Mouse (Mus musculus) liver, embryonic 11.5 days (tissue): ENCODE data around the gene Vwa1. TPM values are rescaled to one million over a fixed set of nuclear protein-coding genes. Genes with fewer than 3 reads are reported as not detected.

Source experiments
- ATAC-seq: fragments of 200-750 bp; cut with Nextera tagmentation; replicated peaks from 2 replicates; pipeline ENCODE4 v1.8.0; 2017; ENCODE audit warnings: moderate number of reproducible peaks, mild to moderate bottlenecking, moderate TSS enrichment, moderate library complexity; ENCODE audit not compliant: low FRiP score
- DNase-seq: peaks from one replicate; pipeline ENCODE4 v3.0.0-alpha.2; 2017; ENCODE audit warnings: low spot score
- H3K27ac ChIP-seq: fragments of 300-500 bp; sonication (generic); 2 replicates; pipeline ENCODE4 v1.5.1; 2014; ENCODE audit warnings: mild to moderate bottlenecking, low read depth, low read length, control low read depth
- H3K27me3 ChIP-seq: fragments of 300-500 bp; sonication (generic); replicated peaks from 2 replicates; pipeline ENCODE4 v1.6.1; 2014; ENCODE audit warnings: low read length, mixed read lengths; ENCODE audit not compliant: control insufficient read depth, insufficient read depth
- H3K36me3 ChIP-seq: fragments of 300-500 bp; sonication (generic); 2 replicates; pipeline ENCODE4 v1.6.1; 2014; ENCODE audit warnings: mild to moderate bottlenecking, low read length, moderate library complexity, mixed read lengths; ENCODE audit not compliant: control insufficient read depth, insufficient read depth
- H3K4me1 ChIP-seq: fragments of 300-500 bp; sonication (generic); replicated peaks from 2 replicates; pipeline ENCODE4 v1.6.1; 2014; ENCODE audit warnings: low read length, mixed read lengths; ENCODE audit not compliant: control insufficient read depth, insufficient read depth
- H3K4me2 ChIP-seq: fragments of 300-500 bp; sonication (generic); 2 replicates; pipeline ENCODE4 v1.6.1; 2014; ENCODE audit warnings: mild to moderate bottlenecking, control low read depth, moderate library complexity
- H3K4me3 ChIP-seq: fragments of 300-500 bp; sonication (generic); 2 replicates; pipeline ENCODE4 v1.5.1; 2014; ENCODE audit warnings: low read depth, low read length, control low read depth
- H3K9ac ChIP-seq: fragments of 300-500 bp; sonication (generic); 2 replicates; pipeline ENCODE4 v1.6.1; 2014; ENCODE audit warnings: low read depth, low read length, control low read depth
- H3K9me3 ChIP-seq: fragments of 300-500 bp; sonication (generic); 2 replicates; pipeline ENCODE4 v1.6.1; 2016; ENCODE audit warnings: low read length, inconsistent platforms, mixed read lengths; ENCODE audit not compliant: control insufficient read depth
- WGBS: fragments of 180-500 bp; shearing (Covaris S2); extraction: QIAGEN DNeasy Blood & Tissue Kit; methylation state at CpG from one replicate; pipeline ENCODE4 v1.1.7; 2014; 5-methylcytosine and 5-hydroxymethylcytosine counted together
- polyA plus RNA-seq: library from polyadenylated mRNA; unstranded; fragments of >200 nt; fragmentation: Nextera tagmentation; extraction: Ambion mirVana; gene quantifications from 2 replicates; pipeline ENCODE4 v1.2.1, GENCODE M21; 2014

Vwa1 gene
- 1.2 and 1.3 TPM in 2 replicates for polyA plus RNA-seq

DNA sequence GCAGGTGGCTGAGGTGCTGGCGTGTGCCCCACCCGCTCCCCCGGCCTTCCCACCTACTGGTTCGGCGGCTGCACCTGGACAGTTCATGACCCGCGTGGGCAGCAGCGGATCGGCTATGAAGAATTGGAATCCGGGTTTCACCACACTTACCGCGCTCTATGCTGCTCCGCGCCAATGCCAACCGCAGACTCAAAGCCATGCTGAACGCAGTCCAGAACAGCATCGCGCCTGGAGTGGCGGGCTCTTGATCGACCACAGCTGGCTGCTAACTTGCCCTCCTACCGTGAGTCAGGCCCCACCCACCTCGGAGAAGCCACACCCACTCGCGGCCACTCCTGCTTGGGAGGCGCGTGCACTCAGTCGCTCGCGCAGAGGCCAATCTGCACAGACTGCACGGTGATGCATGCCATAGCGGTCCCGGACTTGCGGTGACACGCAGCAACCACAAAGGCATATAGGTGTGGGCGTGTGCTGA, at the start of gene Vwa1:
Gene Vwa1, minus strand, starts transcription at position 419 of the 475 bp plus-strand sequence.
- peaks cover 23% of the 10 kb centered on the region for H3K4me1 ChIP-seq
- H3K9ac ChIP-seq: peak within 1 kb of the TSS; percentile 40
- H3K27ac ChIP-seq: no peak within 1 kb of the TSS
- no peaks in the 10 kb centered on the region for H3K36me3 ChIP-seq
- DNase-seq (peak; percentile 85), ATAC-seq (peak; percentile 77)
- no peaks in the 10 kb centered on the region for H3K9me3 ChIP-seq
- 2% methylated on average over 35 of the region's 35 CpGs for WGBS
- peak within 1 kb of the TSS; percentile 78 for H3K4me2 ChIP-seq
- peaks cover 40% of the 10 kb centered on the region for H3K27me3 ChIP-seq
- H3K4me3 ChIP-seq: peak within 1 kb of the TSS; percentile 42

DNA sequence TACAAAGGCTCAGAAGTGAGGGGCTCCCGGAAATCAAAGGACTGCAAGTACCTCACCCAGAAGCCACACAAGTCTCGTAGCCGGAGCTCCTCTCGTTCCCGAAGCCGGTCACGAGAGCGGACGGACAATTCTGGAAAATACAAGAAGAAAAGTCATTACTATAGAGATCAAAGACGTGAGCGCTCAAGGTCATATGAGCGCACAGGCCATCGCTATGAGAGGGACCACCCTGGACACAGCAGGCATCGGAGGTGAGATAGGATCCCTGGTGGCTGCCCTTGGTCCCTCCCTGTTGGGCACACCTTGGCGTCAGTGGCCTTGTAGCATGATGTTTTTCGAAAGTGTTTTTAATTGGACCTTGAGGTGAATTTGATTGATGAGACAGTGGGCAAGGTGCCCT, 48.9 kb upstream of the Vwa1 start:
- no peak for ATAC-seq

DNA sequence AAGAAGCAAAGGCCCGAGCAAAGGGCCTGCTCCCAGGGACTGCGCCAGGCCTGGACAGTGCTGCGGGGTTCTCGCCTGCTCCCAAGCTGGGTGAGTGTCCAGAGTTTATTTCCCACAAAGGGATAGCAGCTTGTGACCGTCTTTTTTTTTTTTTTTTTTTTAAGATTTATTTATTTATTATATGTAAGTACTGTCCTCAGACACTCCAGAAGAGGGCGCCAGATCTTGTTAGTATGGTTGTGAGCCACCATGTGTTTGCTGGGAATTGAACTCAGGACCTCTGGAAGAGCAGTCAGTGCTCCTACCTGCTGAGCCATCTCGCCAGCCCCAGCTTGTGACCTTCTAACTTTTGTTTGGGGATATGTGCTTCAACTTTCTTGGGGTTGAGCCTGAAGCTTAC, 46.5 kb upstream of the Vwa1 start:
- Histone ChIP-seq H3K9ac (no peak overlapping the region), H3K27me3 (no peaks in the 10 kb centered on the region), H3K36me3 (peaks cover 72% of the 10 kb centered on the region), H3K4me3 (no peak overlapping the region), H3K27ac (no peak overlapping the region), H3K9me3 (no peaks in the 10 kb centered on the region), H3K4me2 (no peak overlapping the region), H3K4me1 (no peaks in the 10 kb centered on the region)
- DNase-seq: no peak
- ATAC-seq: no peak
- WGBS: 80% methylated on average over 7 of the region's 7 CpGs

More for the DNA sequence above, 48.9 kb upstream of the Vwa1 start:
- no peak for DNase-seq
- no peaks in the 10 kb centered on the region for H3K27me3 ChIP-seq
- H3K36me3 ChIP-seq: peaks cover 59% of the 10 kb centered on the region
- H3K4me3 ChIP-seq: no peak overlapping the region
- no peak overlapping the region for H3K4me2 ChIP-seq
- no peak overlapping the region for H3K9ac ChIP-seq
- H3K4me1 ChIP-seq: no peaks in the 10 kb centered on the region
- no peak overlapping the region for H3K27ac ChIP-seq
- no peaks in the 10 kb centered on the region for H3K9me3 ChIP-seq
- 96% methylated on average over 16 of the region's 16 CpGs for WGBS

DNA sequence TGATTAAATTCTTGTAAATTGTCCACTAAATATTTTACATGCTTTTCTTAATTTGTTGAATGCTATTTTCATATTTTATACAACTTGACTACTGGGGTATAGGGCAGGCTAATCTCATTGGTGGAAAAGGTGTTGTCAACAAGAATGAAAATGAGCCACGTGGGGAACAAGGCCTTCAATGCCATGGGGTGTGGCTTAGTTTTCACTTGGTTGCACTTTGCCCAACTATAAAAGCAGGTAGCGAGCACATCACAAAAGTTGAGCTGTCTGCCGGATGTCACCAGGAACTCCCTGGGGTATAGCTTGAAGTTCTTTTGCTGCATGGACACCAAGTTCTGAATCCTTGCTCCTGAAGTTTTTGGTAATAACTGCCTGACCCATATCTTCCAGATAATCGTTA, 43.0 kb upstream of the Vwa1 start:
- Histone ChIP-seq H3K27me3 (no peaks in the 10 kb centered on the region), H3K36me3 (peaks cover 60% of the 10 kb centered on the region), H3K9me3 (no peaks in the 10 kb centered on the region), H3K27ac (no peak overlapping the region), H3K9ac (no peak overlapping the region), H3K4me2 (no peak overlapping the region), H3K4me3 (no peak overlapping the region), H3K4me1 (peaks cover 11% of the 10 kb centered on the region; the same call in 1 of the 2 replicates)
- no peak for ATAC-seq
- no peak for DNase-seq
- WGBS: 88% methylated on average over 4 of the region's 4 CpGs

DNA sequence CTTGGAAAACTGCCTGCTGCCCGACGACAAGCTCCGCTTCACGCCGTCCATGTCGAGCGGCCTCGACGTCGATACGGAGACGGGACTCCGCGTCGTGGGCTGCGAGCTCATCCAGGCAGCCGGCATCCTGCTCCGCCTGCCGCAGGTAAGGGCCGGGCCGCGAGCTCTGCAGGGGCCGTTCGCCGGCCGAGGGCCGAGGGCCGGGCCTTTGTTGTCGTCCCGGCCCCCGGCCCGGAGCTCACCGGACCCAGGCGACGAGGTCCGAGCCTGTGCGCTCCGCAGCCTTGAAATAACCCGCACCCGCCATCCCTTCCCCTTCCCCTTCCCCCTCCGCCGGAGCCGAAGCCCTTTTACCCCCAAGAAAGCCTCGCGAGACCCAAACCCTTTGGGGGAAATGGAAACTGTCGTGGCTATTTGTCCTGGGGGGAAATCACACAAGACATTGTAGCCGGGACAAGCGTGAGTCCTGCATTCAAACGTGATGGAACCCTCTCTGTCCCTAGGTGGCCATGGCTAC, 38.2 kb upstream of the Vwa1 start:
- Histone ChIP-seq H3K27me3 (no peaks in the 10 kb centered on the region), H3K9ac (peak overlapping the region; percentile 98), H3K4me1 (peaks cover 18% of the 10 kb centered on the region; the same call in 1 of the 2 replicates), H3K4me3 (peak overlapping the region; percentile 95), H3K4me2 (peak overlapping the region; percentile 78), H3K27ac (peak overlapping the region; percentile 87), H3K36me3 (peaks cover 53% of the 10 kb centered on the region), H3K9me3 (no peaks in the 10 kb centered on the region)
- no peak for DNase-seq
- ATAC-seq: peak; percentile 40
- under 1% methylated on average over 48 of the region's 49 CpGs for WGBS

DNA sequence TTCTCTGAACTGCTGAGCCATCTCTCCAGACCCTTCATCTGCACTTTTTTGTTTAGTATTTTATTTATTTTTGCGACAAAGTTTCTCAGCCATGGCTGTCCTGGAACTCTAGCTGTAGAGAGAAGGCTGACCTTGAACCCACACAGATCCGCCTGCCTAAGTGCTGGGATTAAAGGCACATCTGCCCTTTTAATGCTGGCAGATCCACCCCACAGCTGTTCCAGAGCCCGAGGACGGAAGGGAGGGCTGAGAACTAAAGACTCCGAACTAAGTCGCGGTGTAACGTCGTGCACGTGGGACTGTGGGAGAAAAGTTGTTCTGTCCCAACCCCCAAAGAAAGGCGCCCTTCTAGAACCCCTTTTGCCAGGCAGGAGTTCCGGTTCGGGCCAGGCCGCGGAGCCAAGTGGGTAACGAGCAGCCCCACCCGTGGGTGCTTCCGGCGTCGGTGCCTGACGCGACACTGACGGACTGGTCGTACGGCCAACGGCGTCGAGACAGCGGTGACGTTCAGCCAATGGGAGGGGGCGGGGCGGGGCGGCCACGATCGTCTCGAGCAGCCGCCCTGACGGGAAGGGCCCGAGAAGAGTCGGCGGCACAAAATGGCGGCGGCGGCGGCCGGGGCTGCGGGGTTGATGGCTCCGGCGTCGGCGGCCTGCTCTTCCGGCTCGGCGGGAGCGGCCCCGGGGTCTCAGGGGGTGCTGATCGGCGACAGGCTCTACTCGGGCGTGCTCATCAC, 37.6 kb upstream of the Vwa1 start, which contains the start of gene Ccnl2:
Gene Ccnl2, plus strand, starts transcription at position 561 of the 736 bp plus-strand sequence.
- H3K36me3 ChIP-seq: peaks cover 50% of the 10 kb centered on the region
- H3K4me1 ChIP-seq: peaks cover 18% of the 10 kb centered on the region; the same call in 1 of the 2 replicates
- peak within 1 kb of the TSS; percentile 87 for H3K27ac ChIP-seq
- no peaks in the 10 kb centered on the region for H3K27me3 ChIP-seq
- under 1% methylated on average over 60 of the region's 60 CpGs for WGBS
- DNase-seq: peak; percentile 95
- H3K9ac ChIP-seq: peak within 1 kb of the TSS; percentile 98
- H3K9me3 ChIP-seq: no peaks in the 10 kb centered on the region
- peak; percentile 99 for ATAC-seq
- H3K4me2 ChIP-seq: peak within 1 kb of the TSS; percentile 78
- H3K4me3 ChIP-seq: peak within 1 kb of the TSS; percentile 95

DNA sequence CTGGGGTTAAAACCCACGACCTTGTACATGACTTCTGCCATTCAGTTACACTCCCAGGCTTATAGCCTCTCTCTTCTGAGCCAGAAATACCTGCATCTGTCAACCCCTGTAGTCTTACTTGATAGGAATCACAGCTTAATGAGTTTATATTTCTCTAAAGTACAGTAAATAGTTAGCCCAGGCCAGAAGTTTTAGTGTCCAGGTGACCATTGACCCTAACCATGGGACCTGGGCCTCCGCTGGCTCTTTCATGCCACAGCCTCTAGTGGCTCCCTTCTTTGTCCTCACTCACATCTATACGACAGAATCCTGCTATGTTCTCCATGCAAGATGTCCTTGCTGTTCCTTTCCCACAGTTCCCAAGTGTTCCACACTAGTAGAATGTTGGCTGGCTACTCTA, 33.3 kb upstream of the Vwa1 start:
- WGBS: 85% methylated on average over 3 of the region's 3 CpGs
- no peak overlapping the region for H3K4me3 ChIP-seq
- ATAC-seq: no peak

DNA sequence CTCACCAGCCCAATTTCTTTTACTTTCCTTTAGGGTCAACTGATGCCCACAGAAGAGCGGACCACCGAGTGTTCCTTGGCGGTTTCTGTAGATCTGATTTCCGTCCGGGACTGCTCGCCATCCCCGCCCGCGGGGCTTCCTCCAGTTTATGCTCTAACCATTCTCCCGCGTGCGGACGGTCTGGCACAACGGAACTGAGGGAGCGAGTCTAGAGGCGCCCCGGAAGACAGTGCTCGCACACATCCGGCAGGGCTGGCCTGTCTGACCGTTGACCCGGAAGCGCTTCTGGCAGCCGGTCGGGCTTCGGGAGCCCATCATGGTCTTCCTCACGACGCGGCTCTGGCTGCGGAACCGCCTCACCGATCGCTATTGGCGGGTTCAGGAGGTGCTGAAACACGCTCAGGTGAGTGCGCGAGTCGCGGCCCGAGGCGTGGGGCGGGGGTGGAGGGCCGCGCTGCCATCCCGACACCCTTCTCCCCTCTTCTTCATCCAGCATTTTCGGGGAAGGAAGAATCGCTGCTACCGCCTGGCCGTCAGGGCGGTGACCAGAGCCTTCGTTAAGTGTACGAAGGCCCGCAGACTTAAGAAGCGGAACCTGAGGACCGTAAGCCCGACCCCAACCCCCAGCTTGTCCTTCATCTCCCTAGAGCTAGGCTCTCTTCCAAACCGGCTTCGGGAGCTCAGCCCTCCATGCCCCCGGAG, 29.0 kb upstream of the Vwa1 start:
- Histone ChIP-seq H3K4me1 (peaks cover 15% of the 10 kb centered on the region), H3K36me3 (peaks cover 22% of the 10 kb centered on the region), H3K4me3 (peak overlapping the region; percentile 73), H3K9ac (peak overlapping the region; percentile 77), H3K27ac (peak overlapping the region; percentile 20; the same call in 1 of the 2 replicates), H3K9me3 (no peaks in the 10 kb centered on the region), H3K27me3 (no peaks in the 10 kb centered on the region), H3K4me2 (peak overlapping the region; percentile 80)
- ATAC-seq: peak; percentile 98
- WGBS: under 1% methylated on average over 58 of the region's 58 CpGs
- DNase-seq: peak; percentile 95

More for the DNA sequence above, 33.3 kb upstream of the Vwa1 start:
- Histone ChIP-seq H3K27me3 (no peaks in the 10 kb centered on the region), H3K9me3 (no peaks in the 10 kb centered on the region), H3K27ac (no peak overlapping the region), H3K4me2 (no peak overlapping the region), H3K9ac (no peak overlapping the region), H3K4me1 (peaks cover 22% of the 10 kb centered on the region), H3K36me3 (peaks cover 40% of the 10 kb centered on the region)
- DNase-seq: no peak
